Mouse (Mus musculus) testis, postnatal 14 days (tissue): ENCODE results near the gene Pik3c2b.

Experiments
- DNase-seq: peaks from one replicate; pipeline ENCODE4 v3.0.0; 2021; ENCODE audit warnings: low spot score

Gene Pik3c2b

DNA sequence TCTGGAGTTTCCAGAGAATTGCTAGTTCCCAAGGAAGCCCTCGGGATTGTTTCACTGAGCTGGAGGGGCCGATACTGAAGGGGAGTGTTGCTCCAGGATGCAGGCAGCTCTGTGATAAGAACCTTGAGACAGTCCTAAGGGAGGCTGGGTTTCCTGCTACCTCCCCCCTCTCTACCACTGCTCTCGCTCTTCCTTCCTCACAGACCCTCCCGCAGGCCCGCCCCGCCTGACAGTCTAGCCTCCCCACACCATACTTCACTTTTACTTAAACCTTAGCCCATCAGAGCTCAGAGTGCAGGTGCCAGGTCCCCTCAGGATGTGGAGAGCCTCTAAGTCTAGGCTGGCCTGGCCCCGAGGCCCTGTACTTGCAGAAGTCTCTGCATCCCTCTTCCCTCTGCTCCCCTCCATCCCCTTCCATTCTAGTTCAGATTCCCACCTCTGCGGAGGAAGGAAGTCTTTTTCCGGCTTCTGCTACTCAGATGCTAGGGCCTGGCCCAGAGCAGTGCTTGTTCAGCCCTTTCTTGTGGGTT is 27.9 kb downstream of the Pik3c2b start:
- DNase-seq = no peak

DNA sequence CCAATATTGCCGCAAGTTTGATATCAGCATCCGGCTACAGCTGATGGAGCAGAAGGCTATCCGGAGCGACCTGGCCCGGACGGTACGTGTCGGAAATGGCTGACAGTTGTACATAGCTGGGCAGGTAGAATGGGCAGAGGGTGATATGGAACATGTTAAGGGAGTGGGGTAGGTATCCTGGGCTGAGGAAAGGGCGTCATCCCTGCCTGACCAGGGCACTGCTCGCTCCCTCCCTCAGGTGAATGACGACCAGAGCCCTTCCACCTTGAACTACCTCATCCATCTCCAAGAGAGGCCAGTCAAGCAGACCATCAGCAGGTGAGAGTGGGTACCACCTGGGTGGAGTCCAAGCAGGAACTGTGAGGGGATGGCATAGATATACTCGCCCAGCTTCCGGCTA is 29.1 kb downstream of the Pik3c2b start:
- no peak for DNase-seq

DNA sequence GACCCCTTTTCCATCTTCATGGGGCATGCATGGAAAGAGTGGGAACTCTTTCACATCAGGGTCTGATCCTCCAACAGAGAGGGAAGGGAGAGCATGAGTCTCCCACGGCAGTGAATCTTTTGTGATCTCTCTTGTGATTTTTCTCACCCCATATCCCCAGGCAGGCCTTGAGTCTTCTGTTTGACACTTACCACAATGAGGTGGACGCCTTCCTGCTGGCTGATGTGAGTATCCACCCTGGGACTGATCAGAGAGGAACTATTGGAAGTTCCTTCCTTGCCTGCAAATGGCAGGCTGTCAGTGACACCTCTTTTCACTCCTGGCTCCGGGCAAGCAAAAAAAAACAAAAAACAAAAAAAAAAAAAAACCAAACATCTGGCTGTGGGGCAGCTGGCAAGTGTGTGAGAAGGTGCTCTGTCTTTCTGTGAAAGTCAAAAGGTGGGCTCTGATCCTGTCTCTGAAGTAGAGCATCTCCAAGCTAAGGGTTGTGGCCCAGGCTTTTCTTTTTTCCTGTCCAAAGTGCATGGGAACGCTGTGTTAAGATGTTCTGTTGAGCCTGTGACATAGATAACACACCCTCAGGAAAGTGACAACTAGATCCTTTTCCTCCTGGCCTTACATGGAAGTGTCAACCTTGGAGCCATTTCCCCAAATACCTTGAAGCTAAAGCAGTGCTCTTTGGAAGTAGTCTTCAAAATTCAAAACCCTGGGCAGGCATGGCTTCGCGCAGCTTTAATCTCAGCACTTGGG is 30.4 kb downstream of the Pik3c2b start:
- DNase-seq = no peak

DNA sequence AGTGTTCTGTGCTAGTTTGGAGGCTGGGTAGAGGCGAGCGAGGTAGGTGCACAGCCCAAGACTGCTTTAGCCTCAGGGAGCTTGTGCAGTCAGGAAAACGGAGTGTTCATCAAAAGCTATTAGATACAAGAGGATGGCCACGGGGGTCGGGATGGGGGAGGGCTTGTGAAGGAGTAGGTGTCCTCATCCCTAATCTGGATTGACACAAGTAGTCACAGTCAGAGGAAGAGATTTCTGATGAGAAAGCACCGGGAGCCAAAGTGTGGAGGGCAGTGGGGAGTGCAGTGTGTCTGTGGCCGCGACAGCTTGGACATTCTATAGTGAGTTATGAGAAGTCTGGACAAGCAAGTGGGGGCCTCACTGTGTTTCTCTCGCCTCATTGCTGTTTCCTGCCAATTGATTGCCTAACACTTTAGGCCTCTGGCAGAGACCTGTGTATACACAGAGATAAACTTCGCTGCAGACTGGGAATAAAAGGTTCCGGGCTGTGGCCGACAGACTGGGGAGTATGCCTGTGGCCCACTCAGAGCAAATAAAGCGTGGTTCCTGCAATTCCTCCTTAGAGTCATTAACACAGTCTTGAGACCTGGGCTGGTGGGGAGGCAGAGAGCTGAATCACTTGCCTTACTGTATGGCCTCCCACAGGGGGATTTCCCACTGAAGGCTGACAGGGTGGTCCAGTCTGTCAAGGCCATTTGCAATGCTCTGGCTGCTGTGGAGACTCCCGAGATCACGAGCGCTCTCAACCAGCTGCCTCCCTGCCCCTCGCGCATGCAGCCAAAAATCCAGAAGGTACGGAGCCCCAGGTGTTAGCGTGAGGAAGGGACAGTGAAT is 31.4 kb downstream of the Pik3c2b start:
- no peak for DNase-seq

DNA sequence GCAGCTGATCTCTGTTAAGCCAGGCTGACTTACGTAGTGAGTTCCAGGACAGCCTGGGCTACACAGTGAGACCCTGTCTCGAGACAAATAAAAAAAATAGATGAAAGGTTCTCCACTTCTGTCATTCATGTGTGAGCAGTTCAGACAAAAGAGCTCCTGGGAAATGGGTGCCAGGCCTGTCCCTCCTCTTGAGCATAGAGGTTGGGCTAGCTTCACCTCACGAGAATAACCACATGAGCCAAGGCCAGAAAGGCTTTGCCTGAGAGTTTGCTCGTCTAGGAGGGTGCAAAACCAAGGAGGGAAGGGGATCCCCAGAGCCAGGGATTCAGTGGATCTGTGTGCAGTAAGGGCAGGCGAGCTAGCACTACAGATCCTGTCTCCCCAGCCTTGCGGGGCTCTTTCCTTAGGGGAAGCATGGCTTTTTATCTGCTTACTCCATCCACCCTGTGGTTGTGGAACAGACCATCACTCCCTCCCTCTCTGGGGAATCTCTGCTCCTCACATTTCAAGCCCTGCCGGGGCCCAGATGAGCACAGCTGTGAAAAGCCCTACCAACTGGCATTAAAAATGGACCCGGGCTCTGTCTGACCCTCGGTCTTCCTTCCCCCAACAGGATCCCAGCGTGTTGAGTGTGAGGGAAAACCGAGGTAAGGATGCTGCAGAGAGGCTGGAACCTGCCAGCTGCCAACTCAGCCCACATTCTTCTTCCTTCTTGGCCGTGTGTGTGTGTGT is 32.3 kb downstream of the Pik3c2b start:
- DNase-seq = no peak

DNA sequence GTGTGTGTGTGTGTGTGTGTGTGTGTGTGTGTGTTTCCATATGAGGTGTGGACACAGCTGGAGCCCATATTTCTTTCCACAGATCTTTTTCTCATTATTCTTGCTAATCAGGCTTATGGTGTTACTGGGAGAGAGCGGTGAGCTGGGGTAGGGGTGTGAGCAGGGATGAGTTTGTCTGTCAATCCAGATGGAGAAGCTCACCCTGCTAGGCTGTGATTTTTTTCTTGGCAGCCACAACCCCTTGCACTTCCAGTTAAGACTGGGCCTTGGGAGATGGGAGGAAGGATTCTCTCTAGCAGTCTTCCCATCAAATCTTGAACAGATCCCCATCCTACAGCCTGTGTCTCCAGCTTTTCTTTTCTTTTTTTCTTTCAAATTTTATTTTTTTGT is 32.9 kb downstream of the Pik3c2b start:
- DNase-seq = no peak

DNA sequence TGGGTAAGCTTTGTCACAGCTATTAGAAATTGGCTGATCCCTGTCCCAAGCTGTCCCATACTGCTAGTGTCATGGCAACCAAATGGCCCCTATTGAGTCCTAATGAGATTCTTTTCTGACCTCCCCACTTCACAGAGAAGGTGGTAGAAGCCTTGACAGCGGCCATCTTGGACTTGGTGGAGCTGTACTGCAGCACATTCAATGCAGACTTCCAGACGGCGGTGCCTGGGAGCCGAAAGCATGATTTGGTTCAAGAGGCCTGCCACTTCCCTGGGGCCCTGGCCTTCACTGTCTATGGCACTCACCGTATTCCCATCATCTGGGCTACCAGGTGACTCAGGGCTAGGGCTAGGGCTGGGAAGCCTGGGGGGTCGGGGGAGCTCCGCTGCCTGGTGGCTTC is 34.0 kb downstream of the Pik3c2b start:
- DNase-seq = no peak

DNA sequence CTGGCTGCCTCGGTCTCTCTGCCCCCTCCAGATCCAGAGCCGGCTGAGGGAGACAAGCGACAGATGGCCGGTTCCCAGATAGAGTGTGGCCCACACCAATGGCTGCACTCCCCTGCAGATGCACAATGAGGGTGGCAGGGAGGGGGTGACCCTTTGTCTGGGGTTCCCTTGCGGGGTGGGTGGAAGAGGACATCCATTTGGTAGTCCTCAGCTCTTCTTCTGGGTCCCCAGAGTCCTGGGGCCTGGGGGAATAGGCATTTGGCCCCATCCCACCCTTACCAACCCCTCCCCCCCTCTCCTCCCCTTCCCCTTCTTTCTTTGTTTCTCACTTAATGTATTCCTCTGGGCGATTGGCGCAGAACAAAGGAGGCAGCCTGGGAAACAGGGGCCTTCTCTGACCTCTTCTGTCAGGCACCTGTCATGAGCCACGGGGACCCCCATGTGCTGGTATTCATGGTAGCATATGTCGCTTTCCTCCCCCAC is 34.7 kb downstream of the Pik3c2b start:
- no peak for DNase-seq

DNA sequence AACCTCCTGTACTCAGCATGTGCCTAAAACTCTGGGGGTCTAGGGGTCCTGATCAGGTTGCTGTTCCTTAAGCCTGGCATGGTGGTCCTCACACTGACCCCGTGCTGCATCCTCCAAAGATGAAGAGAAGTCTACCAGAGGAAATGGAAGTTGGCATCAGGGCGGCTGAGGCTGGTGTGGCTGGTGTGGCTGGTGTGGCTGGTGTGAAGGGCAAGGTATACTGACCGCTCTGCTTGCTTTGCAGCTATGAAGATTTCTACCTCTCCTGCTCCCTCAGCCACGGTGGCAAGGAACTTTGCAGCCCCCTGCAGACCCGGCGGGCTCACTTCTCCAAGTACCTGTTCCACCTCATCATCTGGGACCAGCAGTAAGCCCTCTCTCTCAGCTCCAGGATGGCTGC is 35.2 kb downstream of the Pik3c2b start:
- no peak for DNase-seq

DNA sequence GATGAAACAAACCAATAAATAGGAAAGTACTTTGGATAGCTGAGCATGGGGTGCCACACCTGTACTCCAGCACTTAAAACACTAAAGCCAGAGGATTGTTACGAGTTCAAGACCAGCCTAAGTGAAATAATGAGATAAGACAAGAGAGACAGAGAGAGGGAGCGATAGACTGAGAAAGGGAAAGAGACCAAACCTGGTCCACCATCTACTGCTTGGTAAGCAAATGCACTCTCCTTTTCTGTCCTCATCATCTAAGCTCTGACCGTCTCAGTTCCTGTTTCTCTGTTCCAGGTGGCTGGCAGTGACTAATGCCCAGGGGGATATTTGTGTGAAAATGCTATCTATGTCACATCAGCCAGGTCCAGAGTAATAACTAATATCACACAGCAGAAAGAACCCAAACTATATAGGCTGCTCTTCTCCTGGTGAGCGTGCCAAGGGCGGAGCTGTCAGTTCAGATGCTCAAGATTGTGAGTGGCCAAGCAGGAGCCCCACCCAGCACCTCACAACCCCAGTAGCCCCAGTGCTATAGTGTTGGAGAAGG is 37.6 kb downstream of the Pik3c2b start:
- DNase-seq = no peak

DNA sequence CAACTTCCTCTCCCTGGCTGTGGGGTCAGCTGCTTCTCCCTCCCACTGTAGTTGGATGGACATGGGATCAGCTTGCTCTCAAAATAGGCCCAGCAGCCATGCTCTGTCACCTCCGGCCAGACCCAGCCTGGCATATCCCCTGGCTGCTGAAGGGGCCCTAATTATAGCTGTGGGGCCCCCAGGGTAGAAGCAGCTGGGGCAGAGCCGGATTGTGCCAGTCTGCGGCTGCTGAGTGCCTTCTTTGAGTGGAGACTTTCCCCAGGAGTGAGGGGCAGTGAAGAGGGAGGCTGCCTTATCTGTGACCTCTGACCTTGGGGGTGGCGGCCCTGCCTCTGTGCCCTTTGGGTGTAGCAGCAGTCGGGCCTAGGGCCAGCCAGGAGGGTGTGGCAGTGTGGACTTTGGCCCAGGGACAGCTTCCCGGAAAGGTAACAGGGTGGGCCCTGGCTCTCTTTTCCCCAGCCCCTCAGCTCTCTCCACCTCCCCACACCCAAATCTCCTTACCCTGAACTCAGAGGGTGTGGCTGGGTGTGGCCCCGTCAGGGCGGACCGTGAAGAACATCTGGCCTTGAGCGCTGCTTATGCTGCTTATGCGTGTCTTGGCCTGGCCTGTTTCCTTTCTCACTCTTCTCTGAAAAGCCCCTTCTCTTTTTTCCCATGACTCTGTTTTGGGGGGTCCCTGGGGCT is 38.6 kb downstream of the Pik3c2b start:
- no peak for DNase-seq

DNA sequence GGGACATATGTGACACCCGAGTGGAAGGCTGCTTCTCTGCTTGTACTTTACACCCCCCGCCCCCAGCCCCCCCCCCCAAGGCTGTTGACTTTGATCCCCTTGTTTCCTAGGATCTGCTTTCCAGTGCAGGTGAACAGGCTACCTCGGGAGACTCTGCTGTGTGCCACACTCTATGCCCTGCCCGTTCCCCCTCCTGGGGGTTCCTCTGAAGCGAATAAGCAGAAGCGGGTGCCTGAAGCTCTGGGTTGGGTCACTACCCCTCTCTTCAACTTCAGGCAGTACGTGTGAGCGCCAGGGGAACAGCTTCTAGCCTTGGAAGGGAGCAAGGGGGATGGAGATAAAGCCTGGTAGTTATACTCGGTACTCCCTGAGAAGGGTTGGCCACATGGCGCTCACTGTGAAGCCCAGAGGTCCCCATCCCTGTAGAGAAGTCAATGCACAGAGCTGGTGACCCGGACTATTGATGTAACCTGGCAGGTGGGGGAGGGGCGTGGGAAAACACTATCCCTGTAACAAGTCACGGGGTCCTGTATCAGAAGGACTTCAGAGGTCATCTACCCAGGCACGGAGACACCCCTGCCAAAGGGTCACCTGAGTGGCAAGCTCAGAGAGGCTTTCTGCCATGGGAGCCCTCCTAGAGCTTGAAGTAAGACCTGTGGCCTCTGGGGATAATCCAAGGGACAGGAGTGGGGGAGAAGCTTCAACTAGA is 39.4 kb downstream of the Pik3c2b start:
- DNase-seq = no peak

DNA sequence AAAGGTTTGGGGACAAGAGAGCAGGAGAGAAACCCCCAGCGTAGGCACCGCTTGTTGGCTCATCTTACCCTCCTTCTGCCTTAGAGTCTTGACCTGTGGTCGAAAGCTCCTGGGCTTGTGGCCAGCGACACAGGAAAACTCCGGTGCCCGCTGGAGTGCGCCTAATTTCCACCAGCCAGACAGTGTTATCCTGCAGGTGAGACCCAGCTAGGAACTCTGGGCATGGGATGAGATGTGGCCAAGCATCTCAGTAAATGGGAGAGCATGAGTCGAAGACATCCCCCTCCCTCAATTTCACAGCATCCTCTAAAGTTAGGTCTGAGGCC is 39.9 kb downstream of the Pik3c2b start:
- no peak for DNase-seq

DNA sequence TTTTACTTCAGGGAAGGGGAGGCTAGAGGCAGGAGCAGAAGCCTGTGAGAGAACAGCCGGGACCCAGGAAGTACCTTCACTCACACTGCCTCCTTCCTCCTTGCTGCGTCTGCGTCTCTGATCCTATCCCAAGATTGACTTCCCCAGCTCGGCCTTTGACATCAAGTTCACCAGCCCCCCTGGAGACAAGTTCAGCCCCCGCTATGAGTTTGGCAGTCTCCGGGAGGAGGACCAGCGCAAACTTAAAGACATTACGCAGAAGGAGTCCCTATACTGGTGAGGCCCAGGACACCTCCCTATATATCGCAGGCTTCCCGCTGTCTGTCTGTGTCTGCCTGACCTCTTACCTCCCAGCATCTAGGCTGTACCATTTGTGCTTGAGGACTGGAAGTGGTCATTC is 41.3 kb downstream of the Pik3c2b start:
- no peak for DNase-seq

DNA sequence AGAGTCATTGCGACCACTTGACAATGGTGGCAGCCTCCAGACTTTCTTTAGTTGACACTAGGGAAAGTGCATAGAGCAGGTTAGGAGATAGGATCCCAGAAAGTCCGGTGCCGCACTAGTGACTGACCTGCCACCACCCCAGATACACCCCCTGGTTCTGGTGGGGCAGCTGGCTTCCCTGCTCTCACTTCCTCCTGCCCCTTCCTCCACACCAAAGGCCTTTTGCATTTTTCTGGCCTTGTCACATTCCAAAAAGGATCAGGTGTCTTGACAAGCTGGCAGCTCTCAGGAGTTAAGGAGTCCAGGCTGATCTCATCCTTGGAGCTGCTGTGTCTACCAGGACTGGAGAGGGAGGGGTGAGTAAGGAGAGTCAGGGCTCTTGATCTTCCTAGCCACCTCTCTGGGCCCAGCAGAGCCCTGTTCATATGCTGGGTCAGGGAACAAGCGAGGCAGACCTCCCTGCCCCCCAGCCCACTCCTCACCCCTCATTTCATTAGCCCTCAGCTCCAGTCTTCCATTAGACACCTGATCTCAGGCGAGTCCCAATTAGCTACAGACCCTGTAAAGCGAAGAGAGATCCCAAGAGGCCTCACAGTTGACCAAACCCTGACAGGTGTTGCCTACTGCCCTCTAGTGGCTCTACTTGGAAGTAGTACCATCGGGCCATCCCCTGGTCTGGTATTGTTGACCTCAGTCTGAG is 41.9 kb downstream of the Pik3c2b start:
- no peak for DNase-seq

DNA sequence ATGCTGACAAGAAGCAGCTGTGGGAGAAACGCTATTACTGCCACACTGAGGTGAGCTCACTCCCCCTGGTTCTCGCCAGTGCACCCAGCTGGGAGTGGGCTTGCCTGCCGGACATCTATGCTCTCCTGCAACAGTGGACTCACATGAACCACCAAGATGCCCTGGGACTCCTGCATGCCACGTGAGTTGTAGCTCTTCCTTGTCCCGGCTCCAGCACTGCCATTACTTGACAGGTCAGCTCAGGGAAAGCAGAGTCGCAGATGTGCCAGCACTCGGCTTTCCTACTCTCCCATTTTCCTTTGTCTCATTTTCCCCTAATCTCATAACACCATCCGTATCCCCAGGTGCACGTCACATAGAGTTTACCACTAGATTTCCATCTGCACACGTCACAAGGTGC is 42.7 kb downstream of the Pik3c2b start:
- DNase-seq = no peak

DNA sequence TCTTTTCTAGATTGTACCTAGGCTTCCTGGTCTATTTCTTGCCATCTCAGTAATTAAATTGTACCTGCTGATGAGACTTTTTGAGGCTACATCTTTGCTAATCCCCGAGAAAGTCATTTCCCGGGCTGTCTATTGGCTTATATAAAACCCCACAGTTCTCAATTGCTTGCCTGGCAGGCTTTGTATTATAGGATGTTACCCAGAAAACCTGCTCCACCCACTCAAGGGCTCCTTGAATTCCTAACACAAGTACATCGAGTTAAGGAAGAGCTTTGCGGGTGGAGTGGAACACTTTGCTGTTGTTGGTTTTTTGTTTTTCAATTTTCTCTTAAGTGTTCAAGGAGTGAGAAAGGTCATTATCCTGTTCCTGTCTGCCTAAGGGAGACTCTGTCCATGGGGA is 43.9 kb downstream of the Pik3c2b start:
- no peak for DNase-seq

DNA sequence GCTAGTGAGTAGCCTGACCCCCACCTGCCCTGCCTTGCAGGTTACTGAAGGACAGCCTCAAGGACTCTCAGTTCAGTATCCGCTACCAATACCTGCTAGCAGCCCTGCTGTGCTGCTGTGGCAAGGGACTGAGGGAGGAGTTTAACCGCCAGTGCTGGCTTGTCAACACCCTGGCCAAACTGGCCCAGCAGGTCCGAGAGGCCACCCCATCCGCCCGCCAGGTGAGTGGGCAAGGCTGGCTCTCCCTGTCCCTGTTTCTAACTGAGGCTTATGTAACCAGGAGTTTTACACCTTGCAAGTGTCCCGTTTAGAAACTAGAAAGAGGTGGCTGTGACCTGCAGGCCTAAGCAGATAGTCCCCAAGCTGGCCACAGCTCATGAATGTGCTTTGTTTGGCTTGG is 45.2 kb downstream of the Pik3c2b start:
- no peak for DNase-seq

DNA sequence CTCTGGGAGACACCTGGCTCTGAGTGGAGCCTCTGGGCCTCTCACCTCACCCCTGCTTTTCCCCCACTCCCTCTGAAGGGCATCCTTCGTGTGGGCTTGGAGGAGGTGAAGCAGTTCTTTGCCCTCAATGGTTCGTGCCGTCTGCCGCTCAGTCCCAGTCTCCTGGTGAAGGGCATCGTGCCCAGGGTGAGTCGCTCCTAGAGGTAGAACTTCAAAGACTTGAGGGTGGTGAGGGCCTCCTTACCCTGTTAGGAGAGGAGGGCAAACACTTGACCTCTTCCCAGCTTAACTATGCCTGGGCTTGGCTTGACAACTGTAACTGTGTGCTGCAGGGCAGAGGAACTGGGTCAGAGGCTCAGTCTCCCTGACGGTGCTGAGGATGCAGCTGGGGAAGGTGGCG is 46.0 kb downstream of the Pik3c2b start:
- DNase-seq = no peak

DNA sequence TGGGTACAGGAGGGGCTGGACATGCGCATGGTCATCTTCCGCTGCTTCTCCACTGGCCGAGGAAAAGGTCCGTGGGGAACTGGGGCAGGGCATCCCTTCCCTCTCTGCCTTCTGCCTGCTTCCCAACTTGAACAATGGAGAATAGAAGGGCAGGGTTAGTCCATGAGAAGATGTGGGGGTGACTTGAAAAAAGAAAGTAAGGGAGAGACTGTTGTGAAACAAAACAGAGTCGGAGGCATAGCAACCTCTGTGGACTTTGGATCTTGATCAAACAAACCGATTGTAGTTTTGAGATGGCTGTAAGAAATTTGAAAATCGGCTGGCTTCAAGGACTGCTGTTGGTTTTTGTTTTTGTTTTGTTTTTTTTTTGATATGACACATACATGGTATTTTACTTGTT is 48.3 kb downstream of the Pik3c2b start:
- DNase-seq = no peak
